Mouse (Mus musculus): Measurements from ENCODE around the gene Lamtor2. TPM values are rescaled to one million over a fixed set of nuclear protein-coding genes. Genes with fewer than 3 reads are reported as not detected.

The Lamtor2 gene
- total and polyA plus RNA-seq, 3 experiments: 125 to 188 TPM; not detected in 1

GRCm38 (mm10) chr3:88527565-88527964 is 25.3 kb downstream of the Lamtor2 start:
- H3K9ac ChIP-seq (ENCODE audit: control insufficient read depth, low read depth, low read length, poor library complexity, severe bottlenecking): no peak overlapping the region
- no peaks in the 10 kb centered on the region for H3K9me3 ChIP-seq (replicated peaks; ENCODE audit: insufficient read depth, low read length)
- H3K36me3 ChIP-seq (ENCODE audit: control insufficient read depth in 1 of 2, insufficient read depth in 2 of 2, low read length in 2 of 2): peaks cover 0 to 4% of the 10 kb centered on the region in 2 experiments; a peak in 1 of 4 replicates
- TF ChIP-seq MAZ (IDR thresholded peaks at IDR 0.05; ENCODE audit: low read depth, low read length) (no peak), USF1 (IDR thresholded peaks at IDR 0.05; ENCODE audit: low read depth, low read length) (no peak), HCFC1 (IDR thresholded peaks at IDR 0.05; ENCODE audit: low read depth, low read length) (no peak), KAT2A (conservative IDR thresholded peaks at IDR 0.05; ENCODE audit: low read depth, low read length) (no peak), JUND (IDR thresholded peaks at IDR 0.05; ENCODE audit: low read depth, low read length) (no peak), EP300 (IDR thresholded peaks at IDR 0.05; ENCODE audit: low read depth in 1 of 2, low read length in 2 of 2) (no peak), POLR2AphosphoS2 (IDR thresholded peaks at IDR 0.05; ENCODE audit: low read length) (no peak), GABPA (IDR thresholded peaks at IDR 0.05; ENCODE audit: low read depth, low read length) (no peak), SMC3 (IDR thresholded peaks at IDR 0.05; ENCODE audit: low read depth, low read length) (no peak), UBTF (IDR thresholded peaks at IDR 0.05; ENCODE audit: borderline replicate concordance, insufficient read depth, low read depth, low read length) (no peak), MAFK (IDR thresholded peaks at IDR 0.05; ENCODE audit: borderline replicate concordance, low read depth, low read length) (no peak), ELF1 (IDR thresholded peaks at IDR 0.05; ENCODE audit: low read depth, low read length) (no peak), RAD21 (IDR thresholded peaks at IDR 0.05; ENCODE audit: low read depth, low read length) (no peak), E2F4 (IDR thresholded peaks at IDR 0.05; ENCODE audit: borderline replicate concordance, low read depth, low read length) (no peak), USF2 (IDR thresholded peaks at IDR 0.05; ENCODE audit: borderline replicate concordance in 1 of 2, insufficient read depth in 1 of 2, low read depth in 1 of 2, low read length in 2 of 2) (no peak), POLR2A (IDR thresholded peaks at IDR 0.05; ENCODE audit: control insufficient read depth in 1 of 2, insufficient read depth in 1 of 2, low read depth in 1 of 2, low read length in 2 of 2, poor library complexity in 1 of 2) (no peak), MYC (IDR thresholded peaks at IDR 0.05; ENCODE audit: low read depth, low read length) (no peak), MYB (IDR thresholded peaks at IDR 0.05; ENCODE audit: low read depth, low read length) (no peak), BHLHE40 (IDR thresholded peaks at IDR 0.05; ENCODE audit: borderline replicate concordance, low read depth, low read length) (no peak)
- peaks cover 12% of the 10 kb centered on the region for H3K79me2 ChIP-seq (ENCODE audit: control insufficient read depth, insufficient read depth, low read length, poor library complexity)
- no peaks in the 10 kb centered on the region for H3K27me3 ChIP-seq (ENCODE audit: control insufficient read depth in 1 of 2, insufficient read depth in 2 of 2, low read length in 2 of 2)
- no peak overlapping the region for H3K4me3 ChIP-seq (ENCODE audit: control insufficient read depth in 1 of 2, insufficient read depth in 1 of 2, low read depth in 2 of 2, low read length in 2 of 2)
- H3K4me1 ChIP-seq (ENCODE audit: control insufficient read depth in 1 of 2, insufficient read depth in 2 of 2, low read length in 2 of 2): peaks cover 7 to 14% of the 10 kb centered on the region in 2 experiments
- no peak for DNase-seq (ENCODE audit: low read depth, low spot score)
- H3K27ac ChIP-seq (ENCODE audit: control insufficient read depth, low read depth, low read length): no peak overlapping the region

Measured in MEL (cell line).